Mouse (Mus musculus) liver, postnatal 0 days (tissue): ENCODE data around the gene Utp3. TPM values are rescaled to one million over a fixed set of nuclear protein-coding genes. Genes with fewer than 3 reads are reported as not detected.

Experiments used
- ATAC-seq: fragments of 200-750 bp; cut with Nextera tagmentation; 2 replicates; pipeline ENCODE4 v1.8.0; 2017; ENCODE audit warnings: mild to moderate bottlenecking, moderate library complexity
- DNase-seq: peaks from one replicate; pipeline ENCODE4 v3.0.0-alpha.2; 2016
- H3K27ac ChIP-seq: fragments of 300-500 bp; sonication (generic); 2 replicates; pipeline ENCODE4 v1.5.1; 2014; ENCODE audit warnings: antibody characterized with exemption, moderate library complexity, mild to moderate bottlenecking, low read depth
- H3K27me3 ChIP-seq: fragments of 300-500 bp; sonication (generic); 2 replicates; pipeline ENCODE4 v1.6.1; 2014; ENCODE audit warnings: low read length, control low read depth, mixed read lengths; ENCODE audit not compliant: insufficient read depth
- H3K36me3 ChIP-seq: fragments of 300-500 bp; sonication (generic); replicated peaks from 2 replicates; pipeline ENCODE4 v1.6.1; 2014; ENCODE audit warnings: mild to moderate bottlenecking, control low read depth, low read length, moderate library complexity, mixed read lengths; ENCODE audit not compliant: insufficient read depth
- H3K4me1 ChIP-seq: fragments of 300-500 bp; sonication (generic); 2 replicates; pipeline ENCODE4 v1.6.1; 2014; ENCODE audit warnings: antibody characterized with exemption, mild to moderate bottlenecking, control low read depth; ENCODE audit not compliant: insufficient read depth
- H3K4me2 ChIP-seq: fragments of 300-500 bp; sonication (generic); 2 replicates; pipeline ENCODE4 v1.6.1; 2014; ENCODE audit warnings: low read depth, mild to moderate bottlenecking, low read length, moderate library complexity, mixed read lengths
- H3K4me3 ChIP-seq: fragments of 300-500 bp; sonication (generic); 2 replicates; pipeline ENCODE4 v1.5.1; 2014; ENCODE audit warnings: low read depth, low read length
- H3K9ac ChIP-seq: fragments of 300-500 bp; sonication (generic); replicated peaks from 2 replicates; pipeline ENCODE4 v1.6.1; 2014; ENCODE audit warnings: mild to moderate bottlenecking, moderate library complexity
- H3K9me3 ChIP-seq: fragments of 300-500 bp; sonication (generic); 2 replicates; pipeline ENCODE4 v1.6.1; 2016; ENCODE audit warnings: mild to moderate bottlenecking, control low read depth, low read length, mixed read lengths
- CTCF ChIP-seq: sonication (generic); IDR thresholded peaks from 2 replicates; pipeline ENCODE4 v1.5.1; 2016; ENCODE audit warnings: antibody characterized with exemption, low read depth
- EP300 ChIP-seq: IDR thresholded peaks from 2 replicates; pipeline ENCODE4 v1.6.1; 2016; ENCODE audit warnings: antibody characterized with exemption, low read depth, mild to moderate bottlenecking
- WGBS: fragments of 180-500 bp; shearing (Covaris S2); extraction: QIAGEN DNeasy Blood & Tissue Kit; methylation state at CpG from one replicate; pipeline ENCODE4 v1.1.7; 2014; ENCODE audit not compliant: insufficient replicate concordance; 5-methylcytosine and 5-hydroxymethylcytosine counted together
- polyA plus RNA-seq: library from polyadenylated mRNA; unstranded; fragments of >200 nt; fragmentation: Nextera tagmentation; extraction: Ambion mirVana; gene quantifications from 2 replicates; pipeline ENCODE4 v1.2.1, GENCODE M21; 2015

The Utp3 gene
- polyA plus RNA-seq: 27.2 and 27.6 TPM in 2 replicates

DNA sequence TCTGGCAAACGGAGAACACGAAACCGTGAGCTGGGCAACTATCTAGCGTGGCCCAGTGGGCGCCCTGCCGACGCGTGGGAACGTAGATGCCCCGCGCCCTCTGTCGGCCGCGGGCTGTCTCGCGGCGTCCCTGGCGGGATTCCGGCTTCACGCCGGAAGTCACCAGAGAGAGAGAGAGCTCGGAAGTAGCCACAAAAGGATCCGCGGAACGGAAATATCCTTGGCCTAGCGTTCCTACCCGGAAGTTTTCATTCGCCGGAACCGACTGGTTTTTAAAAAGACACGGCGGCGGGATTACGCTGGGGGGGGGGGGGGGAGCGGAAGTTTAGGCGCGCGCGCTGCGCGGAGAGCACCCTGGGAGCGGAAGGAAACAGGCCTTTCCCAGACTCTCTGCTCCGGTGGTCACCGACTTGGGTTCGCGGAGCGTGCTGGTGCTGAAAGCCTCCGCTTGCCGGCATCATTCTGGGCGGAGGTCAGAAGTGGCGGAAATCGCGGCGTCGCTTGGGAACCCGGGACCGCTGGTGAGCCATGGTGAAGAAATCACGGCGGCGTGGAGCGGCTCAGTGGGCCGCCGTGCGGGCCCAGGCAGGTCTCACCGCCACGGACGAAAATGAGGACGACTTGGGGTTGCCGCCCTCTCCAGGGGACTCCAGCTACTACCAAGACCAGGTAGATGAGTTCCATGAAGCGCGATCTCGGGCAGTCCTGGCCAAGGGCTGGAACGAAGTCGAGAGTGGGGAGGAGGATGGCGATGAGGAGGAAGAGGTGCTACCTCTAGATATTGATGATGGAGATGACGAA, at the start of gene Utp3:
Gene Utp3 (plus strand): TSS at position 377 of the 801 bp plus-strand sequence.
- DNase-seq: peak; percentile 97
- Histone ChIP-seq H3K36me3 (no peaks in the 10 kb centered on the region), H3K9ac (peak within 1 kb of the TSS; percentile 86), H3K27ac (peak within 1 kb of the TSS; percentile 96), H3K27me3 (no peaks in the 10 kb centered on the region), H3K4me3 (peak within 1 kb of the TSS; percentile 97), H3K9me3 (no peaks in the 10 kb centered on the region), H3K4me2 (peak within 1 kb of the TSS; percentile 92), H3K4me1 (peaks cover 13% of the 10 kb centered on the region)
- TF ChIP-seq CTCF (peak; percentile 96), EP300 (peak; percentile 72)
- peak; percentile 95 for ATAC-seq
- under 1% methylated on average over 74 of the region's 76 CpGs for WGBS

DNA sequence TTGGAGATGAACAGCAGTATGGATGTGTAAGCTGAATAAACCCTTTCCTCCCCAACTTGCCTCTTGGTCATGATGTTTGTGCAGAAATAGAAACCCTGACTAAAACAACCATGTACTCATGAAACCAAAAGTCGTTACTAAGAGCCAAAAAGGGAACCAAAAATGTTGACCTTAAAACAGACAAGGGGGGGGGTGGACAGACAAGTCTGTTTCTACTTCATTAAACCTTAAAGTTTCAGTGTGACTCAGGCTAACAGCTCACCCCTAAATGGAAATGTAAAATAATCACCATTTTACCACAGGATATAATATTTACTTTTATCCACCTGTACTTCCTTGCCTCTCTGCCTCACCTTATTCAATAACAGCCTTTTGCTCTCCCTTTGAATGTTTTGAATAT, 45.7 kb upstream of the Utp3 start:
- no peak overlapping the region for H3K4me3 ChIP-seq
- DNase-seq (no peak), ATAC-seq (peak; percentile 58; the same call in 1 of the 2 replicates)
- no peaks in the 10 kb centered on the region for H3K36me3 ChIP-seq
- no peaks in the 10 kb centered on the region for H3K4me1 ChIP-seq
- no peak overlapping the region for H3K27ac ChIP-seq
- 25% methylated on average over 1 of the region's 1 CpGs for WGBS
- H3K4me2 ChIP-seq: no peak overlapping the region
- TF ChIP-seq CTCF: no peak
- TF ChIP-seq EP300: no peak
- no peaks in the 10 kb centered on the region for H3K9me3 ChIP-seq
- H3K9ac ChIP-seq: no peak overlapping the region
- no peaks in the 10 kb centered on the region for H3K27me3 ChIP-seq

GRCm38 (mm10) chr5:88508990-88509389, 45.3 kb upstream of the Utp3 start:
- H3K4me3 ChIP-seq: no peak overlapping the region
- H3K36me3 ChIP-seq: no peaks in the 10 kb centered on the region
- H3K4me1 ChIP-seq: no peaks in the 10 kb centered on the region
- no peaks in the 10 kb centered on the region for H3K9me3 ChIP-seq
- no peak overlapping the region for H3K9ac ChIP-seq
- no peaks in the 10 kb centered on the region for H3K27me3 ChIP-seq
- DNase-seq (no peak), ATAC-seq (0 out of 2 replicates have a peak, but pooled peaks have one; percentile 50)
- H3K27ac ChIP-seq: 0 out of 2 replicates have a peak overlapping the region, but pooled peaks have one; percentile 49
- TF ChIP-seq EP300 (no peak), CTCF (no peak)
- no peak overlapping the region for H3K4me2 ChIP-seq
- 60% methylated on average over 1 of the region's 1 CpGs for WGBS

DNA sequence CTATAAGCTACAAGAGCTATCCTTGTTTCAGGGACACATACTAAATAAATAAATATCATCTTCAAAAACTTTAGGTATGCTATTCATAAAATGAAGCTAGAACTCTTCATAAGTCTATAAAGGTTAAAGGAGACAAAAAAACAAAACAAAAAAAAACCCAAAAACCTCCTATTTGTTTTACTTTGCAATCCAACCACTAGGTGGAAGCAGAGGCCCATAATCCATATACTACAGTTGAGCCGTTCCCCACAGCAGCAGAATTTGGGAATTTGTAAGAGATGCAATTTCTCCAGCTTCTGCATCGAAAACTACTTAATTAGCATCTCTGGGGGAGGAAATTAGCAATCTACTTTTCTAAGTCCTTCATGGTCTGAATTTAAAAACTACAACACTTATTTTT, 35.0 kb upstream of the Utp3 start:
- Histone ChIP-seq H3K27me3 (no peaks in the 10 kb centered on the region), H3K4me2 (no peak overlapping the region), H3K4me1 (no peaks in the 10 kb centered on the region), H3K9me3 (no peaks in the 10 kb centered on the region), H3K36me3 (no peaks in the 10 kb centered on the region), H3K9ac (no peak overlapping the region), H3K27ac (no peak overlapping the region), H3K4me3 (no peak overlapping the region)
- no peak for DNase-seq
- ATAC-seq: no peak
- WGBS: 5% methylated on average over 2 of the region's 2 CpGs
- TF ChIP-seq CTCF (peak; percentile 79), EP300 (0 out of 2 replicates have a peak, but pooled peaks have one; percentile 18)

- H3K27me3 ChIP-seq: no peaks in the 10 kb centered on the region
- no peaks in the 10 kb centered on the region for H3K36me3 ChIP-seq
- H3K4me2 ChIP-seq: no peak within 1 kb of the TSS
- H3K4me1 ChIP-seq: no peaks in the 10 kb centered on the region
- no peak for TF ChIP-seq CTCF
- no peak for TF ChIP-seq EP300
- H3K4me3 ChIP-seq: no peak within 1 kb of the TSS
- H3K9me3 ChIP-seq: no peaks in the 10 kb centered on the region
- ATAC-seq (no peak), DNase-seq (no peak)
- H3K27ac ChIP-seq: no peak within 1 kb of the TSS
- WGBS: 76% methylated on average over 3 of the region's 3 CpGs
- no peak within 1 kb of the TSS for H3K9ac ChIP-seq
Measured at GRCm38 (mm10) chr5:88527657-88528056, 26.6 kb upstream of the Utp3 start, which contains the start of gene Jchain. TSS of gene Jchain (minus strand) at chr5:88527891.

DNA sequence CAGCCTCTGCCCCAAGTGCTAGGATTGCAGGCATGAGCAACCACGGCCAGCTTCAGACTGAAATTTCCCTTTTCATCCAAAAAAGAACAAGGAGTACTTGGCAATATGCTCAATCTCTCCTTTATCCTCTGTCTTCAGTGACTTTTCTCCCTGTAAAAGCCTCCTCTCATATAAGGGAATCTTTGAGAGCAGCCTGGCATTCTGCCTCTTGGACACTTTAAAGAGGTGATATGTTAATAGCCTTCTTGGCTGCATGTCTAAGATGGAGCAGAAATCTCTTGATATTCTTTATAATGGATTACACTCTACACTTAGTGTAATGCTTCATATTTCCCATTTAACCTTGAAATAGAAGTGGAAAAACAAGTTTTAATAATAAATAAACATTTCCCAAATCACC, 23.4 kb upstream of the Utp3 start:
- TF ChIP-seq CTCF: no peak
- TF ChIP-seq EP300: no peak
- DNase-seq (no peak), ATAC-seq (no peak)
- Histone ChIP-seq H3K27me3 (no peaks in the 10 kb centered on the region), H3K4me3 (no peak overlapping the region), H3K4me2 (no peak overlapping the region), H3K27ac (no peak overlapping the region), H3K9me3 (no peaks in the 10 kb centered on the region), H3K36me3 (no peaks in the 10 kb centered on the region), H3K4me1 (no peaks in the 10 kb centered on the region), H3K9ac (no peak overlapping the region)
- 56% methylated on average over 1 of the region's 1 CpGs for WGBS
